Mouse (Mus musculus) cerebellum, adult 8-10 months (tissue): Measurements from ENCODE around the gene Tprg.

ENCODE experiments used
- DNase-seq: peaks from one replicate; pipeline ENCODE4 v3.0.0; 2022

Gene Tprg

GRCm38 (mm10) chr16:25286517-25286916, at the start of gene Tprg:
Gene Tprg, plus strand, starts transcription at chr16:25286817.
- DNase-seq = no peak

- no peak for DNase-seq
These were observed 48.2 kb upstream of the Tprg start for GRCm38 (mm10) chr16:25238274-25239050.

DNA sequence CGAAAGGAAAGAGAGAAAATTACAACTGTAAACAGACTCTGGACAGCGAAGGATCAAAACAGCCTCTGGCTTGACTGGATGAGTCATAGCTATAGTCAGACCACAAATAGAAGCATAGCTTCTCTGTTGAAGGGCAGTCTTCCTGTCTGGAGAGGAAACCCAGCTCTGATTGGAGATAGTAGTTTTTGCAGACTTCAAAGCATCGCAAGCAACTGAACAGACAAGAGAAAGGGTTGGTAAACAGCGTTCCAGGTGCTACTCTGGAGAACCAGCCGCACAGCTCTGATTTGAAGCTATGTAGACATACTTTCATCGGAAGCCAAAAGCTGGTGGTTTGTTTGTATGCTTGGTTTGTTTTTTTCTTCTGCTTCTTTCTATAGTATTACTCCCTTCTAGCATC, 37.7 kb upstream of the Tprg start:
- no peak for DNase-seq

GRCm38 (mm10) chr16:25250129-25250749, 36.4 kb upstream of the Tprg start:
- DNase-seq = no peak

GRCm38 (mm10) chr16:25251080-25251479, 35.5 kb upstream of the Tprg start:
- no peak for DNase-seq

DNA sequence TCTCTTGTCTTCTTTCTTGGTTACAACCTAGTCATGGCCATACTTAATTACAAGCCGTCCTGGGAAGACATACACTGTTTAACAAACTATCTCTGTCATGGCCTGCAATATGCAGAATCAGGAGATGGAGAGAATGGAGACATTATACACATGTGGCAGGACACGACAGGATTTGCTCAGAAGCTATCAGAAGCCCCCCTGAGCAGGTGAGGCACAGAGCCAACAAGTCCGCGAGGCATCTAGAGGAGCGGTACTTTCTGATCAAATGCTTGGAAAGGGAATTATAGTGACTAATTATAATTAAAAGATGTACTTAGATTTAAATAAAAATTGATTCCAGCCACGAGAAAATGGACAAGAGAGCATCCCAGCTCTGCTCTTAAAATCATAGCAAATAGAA, 32.0 kb upstream of the Tprg start:
- no peak for DNase-seq

DNA sequence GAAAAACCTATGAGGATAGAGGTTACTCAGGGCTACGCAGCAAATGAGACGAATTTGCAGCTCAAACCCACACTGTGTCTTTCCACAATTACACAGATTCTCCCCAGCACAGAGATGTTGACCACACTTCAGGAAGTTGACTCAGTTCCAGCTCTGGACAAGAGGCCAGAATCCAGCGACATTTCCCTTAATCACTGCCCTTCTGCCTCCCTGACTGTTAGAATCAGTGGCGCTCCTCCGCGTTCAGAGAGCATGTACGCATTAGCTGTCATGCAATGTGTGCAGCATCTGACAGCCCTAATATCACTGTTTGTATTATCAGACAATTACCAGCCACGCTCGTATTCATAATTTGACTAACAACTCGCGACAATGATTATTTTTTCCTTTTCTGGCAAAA, 31.4 kb upstream of the Tprg start:
- no peak for DNase-seq

- DNase-seq = no peak
These were observed 30.9 kb upstream of the Tprg start for GRCm38 (mm10) chr16:25255603-25256260.

DNA sequence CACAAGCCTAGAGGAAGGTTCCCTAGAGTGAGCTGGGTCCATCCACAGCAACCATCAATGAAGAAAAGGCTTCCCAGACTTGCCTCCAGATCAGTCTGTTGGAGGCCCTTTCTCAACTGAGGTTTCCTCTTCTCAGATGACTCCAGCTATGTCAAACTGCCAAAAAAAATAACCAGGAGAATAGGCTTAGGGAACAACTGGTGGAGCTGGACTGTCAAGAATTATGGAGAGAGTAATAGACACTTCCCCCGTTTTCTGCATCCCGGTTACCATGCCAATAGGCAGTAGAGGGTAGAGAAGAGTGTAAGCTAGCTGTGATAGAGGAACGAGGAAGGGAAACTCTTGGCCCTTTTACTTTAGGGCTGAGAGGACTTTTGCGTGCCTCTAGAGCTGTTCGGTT, 24.3 kb upstream of the Tprg start:
- no peak for DNase-seq

GRCm38 (mm10) chr16:25262965-25263364, 23.7 kb upstream of the Tprg start:
- DNase-seq = no peak

DNA sequence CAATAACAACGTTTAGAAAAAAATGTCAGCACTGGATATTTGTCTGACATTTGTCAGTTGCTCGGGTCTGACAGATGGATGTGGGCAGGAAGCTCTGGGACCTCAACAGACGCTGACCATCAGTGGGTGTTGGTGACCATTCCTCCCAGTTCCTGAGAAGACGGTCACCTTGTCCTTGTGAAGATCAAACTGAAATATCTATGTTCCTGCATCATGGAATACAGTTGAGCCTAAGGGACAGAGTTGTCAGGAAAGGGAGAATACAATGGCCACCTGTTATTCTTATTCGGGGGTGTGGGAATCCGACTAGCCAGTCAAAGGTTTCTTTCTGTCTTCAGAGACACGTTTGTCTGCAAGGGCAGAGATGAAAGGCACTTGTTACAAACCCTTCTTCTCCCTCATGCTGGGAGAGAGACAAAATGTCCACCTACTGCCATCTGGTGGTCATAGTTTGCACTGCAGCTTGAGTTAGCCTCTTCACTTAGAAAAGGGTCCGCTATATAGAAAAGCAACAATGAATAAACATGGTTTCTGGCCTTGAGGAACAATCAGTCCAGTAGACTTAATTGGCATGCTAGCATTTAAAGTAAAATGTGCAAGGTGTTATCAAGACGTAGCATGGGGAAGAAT, 23.0 kb upstream of the Tprg start:
- peak; percentile 78 for DNase-seq

DNA sequence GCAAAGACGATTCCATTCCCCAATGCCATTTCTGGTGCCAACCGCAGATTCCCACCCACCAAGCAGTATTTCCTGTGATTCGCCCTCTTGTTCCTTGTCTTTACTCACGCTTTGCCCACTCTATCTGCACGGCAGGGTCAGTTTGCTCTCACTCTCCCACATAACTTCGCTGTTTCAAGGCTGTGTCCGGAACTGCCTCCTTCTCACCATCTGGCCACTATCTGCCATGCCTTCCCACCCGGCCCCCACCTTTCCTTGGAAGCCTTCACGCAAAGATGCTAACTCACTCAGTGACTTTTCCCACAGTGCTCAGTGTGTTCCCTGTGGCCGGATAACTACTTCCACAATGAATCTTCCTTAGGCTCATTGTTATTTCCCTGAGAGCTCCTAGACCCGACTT, 21.4 kb upstream of the Tprg start:
- DNase-seq = no peak

- DNase-seq = no peak
These were observed 18.3 kb upstream of the Tprg start for GRCm38 (mm10) chr16:25268276-25268675.

DNA sequence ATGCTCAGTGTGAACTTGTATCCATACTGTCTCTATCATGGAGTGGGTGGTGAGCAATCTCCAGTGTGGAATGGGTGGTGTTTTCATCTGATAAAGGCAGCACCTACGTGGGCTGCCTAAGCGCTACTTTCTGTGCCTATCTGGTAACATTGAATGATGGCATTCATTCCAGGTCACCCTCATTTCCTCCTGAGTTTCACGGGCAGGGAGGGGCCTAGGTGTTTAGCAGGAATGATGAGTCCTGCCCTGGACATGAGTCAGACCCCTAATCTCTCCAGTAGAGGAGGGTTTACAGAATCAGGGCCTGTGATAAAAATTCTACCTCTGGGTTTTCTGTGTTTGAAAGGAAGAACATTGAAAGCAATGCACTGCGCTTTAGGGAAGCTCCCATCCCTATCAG, 4.1 kb upstream of the Tprg start:
- no peak for DNase-seq

DNA sequence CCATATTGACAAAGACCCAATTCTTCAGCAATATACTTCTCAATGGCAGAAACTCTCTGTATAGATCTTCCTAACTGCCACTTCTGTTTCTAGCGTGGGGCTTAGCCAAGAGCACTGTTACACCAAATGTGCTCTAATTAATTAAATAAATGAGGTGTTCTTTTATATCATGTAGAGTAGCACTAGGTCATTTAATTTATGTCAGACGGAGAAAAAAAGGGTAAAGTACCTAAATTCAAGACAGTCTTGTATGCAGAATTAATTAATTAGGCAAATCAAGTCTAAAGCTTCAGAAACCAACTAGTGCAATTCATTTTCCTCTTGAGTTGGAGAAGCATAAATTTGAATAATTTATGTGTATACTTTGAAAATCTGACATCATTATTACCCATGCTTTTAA, 7.1 kb downstream of the Tprg start:
- DNase-seq = no peak

- no peak for DNase-seq
These were observed 8.9 kb downstream of the Tprg start for GRCm38 (mm10) chr16:25295546-25295945.

GRCm38 (mm10) chr16:25296746-25297145, 10.1 kb downstream of the Tprg start:
- DNase-seq = no peak

DNA sequence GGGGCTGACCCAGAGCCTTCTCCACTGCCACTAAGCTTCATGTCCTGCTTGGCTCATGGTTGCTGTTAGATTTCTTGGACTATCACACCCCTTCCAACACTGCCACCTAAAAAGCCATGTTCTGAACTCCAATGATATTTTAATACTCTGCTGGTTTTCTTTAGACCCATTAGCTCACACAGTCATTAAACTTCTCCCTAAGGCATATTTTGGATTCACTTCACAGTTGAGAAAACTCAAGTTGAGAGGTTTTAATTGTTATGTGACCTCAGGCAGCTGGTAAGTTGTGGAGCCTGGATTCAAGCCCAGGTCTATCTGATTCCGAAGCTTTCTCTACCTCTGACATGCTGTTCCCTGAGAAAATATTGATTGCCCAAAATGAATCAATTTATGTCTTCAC, 11.6 kb downstream of the Tprg start:
- DNase-seq = no peak

DNA sequence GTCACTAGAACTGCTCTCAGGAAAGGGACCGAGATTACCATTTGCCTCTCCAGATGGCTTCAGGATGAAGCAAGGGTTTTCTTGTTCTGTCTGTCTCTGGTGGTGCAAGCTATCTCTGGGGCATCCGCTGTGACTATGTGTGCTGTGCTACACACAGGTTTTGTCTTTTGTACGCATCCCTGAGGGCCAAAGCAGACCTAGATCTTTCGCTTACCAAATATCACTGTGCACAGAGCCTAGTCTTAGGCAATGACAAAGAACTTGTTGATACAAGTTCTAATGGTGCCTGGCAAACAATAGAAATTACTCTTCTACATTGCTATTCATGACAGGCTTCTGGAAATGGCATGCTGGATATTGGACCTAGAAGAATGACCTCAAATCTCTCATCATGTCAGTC, 16.0 kb downstream of the Tprg start:
- no peak for DNase-seq

GRCm38 (mm10) chr16:25314006-25314405, 27.4 kb downstream of the Tprg start:
- DNase-seq = no peak

GRCm38 (mm10) chr16:25315090-25315489, 28.5 kb downstream of the Tprg start:
- DNase-seq = no peak

DNA sequence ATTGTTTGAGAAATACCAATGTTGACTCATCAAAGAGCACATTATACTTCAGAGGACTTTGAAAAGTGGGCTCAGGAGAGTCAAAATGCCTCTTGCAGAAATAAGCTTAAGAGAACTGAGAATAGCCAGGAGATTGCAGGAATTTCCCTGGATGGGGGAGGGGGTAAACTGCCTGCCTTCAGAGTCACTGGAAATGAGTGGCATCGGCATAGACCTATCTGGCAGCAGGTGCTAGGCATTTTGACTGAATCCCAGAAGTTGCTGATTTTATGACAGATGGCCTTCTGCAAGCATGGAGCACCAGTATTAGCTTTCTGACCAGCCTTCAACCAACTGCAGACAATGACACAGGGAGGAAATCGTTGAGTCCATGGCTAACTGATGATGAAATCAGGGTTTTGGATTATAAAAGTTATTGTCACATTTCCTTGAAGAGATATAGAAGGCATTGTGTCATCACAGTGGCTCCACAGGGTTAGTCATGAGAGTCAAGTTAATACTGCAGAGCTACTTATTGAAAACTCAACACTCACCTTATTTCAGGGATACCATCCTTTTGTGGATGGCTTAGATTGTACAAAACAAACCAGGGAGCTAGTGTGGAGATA, 39.1 kb downstream of the Tprg start:
- DNase-seq = no peak
